Mouse (Mus musculus): Measurements from ENCODE around the gene Shroom3. TPM values are rescaled to one million over a fixed set of nuclear protein-coding genes. Genes with fewer than 3 reads are reported as not detected.

Shroom3 gene
- total and polyA plus RNA-seq, 3 experiments = not detected

GRCm38 (mm10) chr5:92930557-92930956 is 247.3 kb downstream of the Shroom3 start:
- Histone ChIP-seq H3K79me2 (ENCODE audit: control insufficient read depth, insufficient read depth, low read length, poor library complexity) (no peaks in the 10 kb centered on the region), H3K4me3 (ENCODE audit: control insufficient read depth in 1 of 2, insufficient read depth in 1 of 2, low read depth in 2 of 2, low read length in 2 of 2) (no peak overlapping the region), H3K27me3 (ENCODE audit: control insufficient read depth in 1 of 2, insufficient read depth in 2 of 2, low read length in 2 of 2) (no peaks in the 10 kb centered on the region), H3K36me3 (ENCODE audit: control insufficient read depth in 1 of 2, insufficient read depth in 2 of 2, low read length in 2 of 2) (no peaks in the 10 kb centered on the region), H3K27ac (ENCODE audit: control insufficient read depth, low read depth, low read length) (no peak overlapping the region), H3K9me3 (replicated peaks; ENCODE audit: insufficient read depth, low read length) (no peaks in the 10 kb centered on the region), H3K4me1 (ENCODE audit: control insufficient read depth in 1 of 2, insufficient read depth in 2 of 2, low read length in 2 of 2) (no peaks in the 10 kb centered on the region), H3K9ac (ENCODE audit: control insufficient read depth, low read depth, low read length, poor library complexity, severe bottlenecking) (no peak overlapping the region)
- no peak for TF ChIP-seq RAD21 (IDR thresholded peaks at IDR 0.05; ENCODE audit: low read depth, low read length)
- no peak for TF ChIP-seq GABPA (IDR thresholded peaks at IDR 0.05; ENCODE audit: low read depth, low read length)
- TF ChIP-seq NRF1 (IDR thresholded peaks at IDR 0.05; ENCODE audit: insufficient read depth, low read depth, low read length, poor library complexity, severe bottlenecking) = no peak
- no peak for TF ChIP-seq SMC3 (IDR thresholded peaks at IDR 0.05; ENCODE audit: low read depth, low read length)
- no peak for TF ChIP-seq CTCF (IDR thresholded peaks at IDR 0.05 in 2 of 3, conservative IDR thresholded peaks at IDR 0.05 in 1 of 3; ENCODE audit: control insufficient read depth in 1 of 3, insufficient read depth in 1 of 3, low read depth in 2 of 3, low read length in 3 of 3, poor library complexity in 1 of 3, severe bottlenecking in 1 of 3)
- TF ChIP-seq SIN3A (IDR thresholded peaks at IDR 0.05; ENCODE audit: low read length) = no peak
- TF ChIP-seq MAFK (IDR thresholded peaks at IDR 0.05; ENCODE audit: borderline replicate concordance, low read depth, low read length) = no peak
- no peak for TF ChIP-seq POLR2AphosphoS2 (IDR thresholded peaks at IDR 0.05; ENCODE audit: low read length)
- no peak for DNase-seq (ENCODE audit: low read depth, low spot score)

GRCm38 (mm10) chr5:92931298-92931697 is 248.1 kb downstream of the Shroom3 start:
- H3K36me3 ChIP-seq (ENCODE audit: control insufficient read depth in 1 of 2, insufficient read depth in 2 of 2, low read length in 2 of 2) = no peaks in the 10 kb centered on the region
- no peaks in the 10 kb centered on the region for H3K79me2 ChIP-seq (ENCODE audit: control insufficient read depth, insufficient read depth, low read length, poor library complexity)
- H3K9ac ChIP-seq (ENCODE audit: control insufficient read depth, low read depth, low read length, poor library complexity, severe bottlenecking) = no peak overlapping the region
- no peaks in the 10 kb centered on the region for H3K9me3 ChIP-seq (replicated peaks; ENCODE audit: insufficient read depth, low read length)
- no peak for DNase-seq (ENCODE audit: low read depth, low spot score)
- H3K4me1 ChIP-seq (ENCODE audit: control insufficient read depth in 1 of 2, insufficient read depth in 2 of 2, low read length in 2 of 2) = no peaks in the 10 kb centered on the region
- H3K27ac ChIP-seq (ENCODE audit: control insufficient read depth, low read depth, low read length) = no peak overlapping the region
- no peak overlapping the region for H3K4me3 ChIP-seq (ENCODE audit: control insufficient read depth in 1 of 2, insufficient read depth in 1 of 2, low read depth in 2 of 2, low read length in 2 of 2)
- no peaks in the 10 kb centered on the region for H3K27me3 ChIP-seq (ENCODE audit: control insufficient read depth in 1 of 2, insufficient read depth in 2 of 2, low read length in 2 of 2)
- TF ChIP-seq MYB (IDR thresholded peaks at IDR 0.05; ENCODE audit: low read depth, low read length) (no peak), USF2 (IDR thresholded peaks at IDR 0.05; ENCODE audit: borderline replicate concordance in 1 of 2, insufficient read depth in 1 of 2, low read depth in 1 of 2, low read length in 2 of 2) (no peak), ZNF384 (IDR thresholded peaks at IDR 0.05; ENCODE audit: low read depth, low read length) (no peak), POLR2A (IDR thresholded peaks at IDR 0.05; ENCODE audit: control insufficient read depth in 1 of 2, insufficient read depth in 1 of 2, low read depth in 1 of 2, low read length in 2 of 2, poor library complexity in 1 of 2) (no peak), POLR2AphosphoS5 (IDR thresholded peaks at IDR 0.05; ENCODE audit: borderline replicate concordance, low read depth, low read length) (no peak)

GRCm38 (mm10) chr5:92933010-92933409 is 249.8 kb downstream of the Shroom3 start:
- Histone ChIP-seq H3K27me3 (ENCODE audit: control insufficient read depth in 1 of 2, insufficient read depth in 2 of 2, low read length in 2 of 2) (no peaks in the 10 kb centered on the region), H3K79me2 (ENCODE audit: control insufficient read depth, insufficient read depth, low read length, poor library complexity) (no peaks in the 10 kb centered on the region), H3K27ac (ENCODE audit: control insufficient read depth, low read depth, low read length) (no peak overlapping the region), H3K4me3 (ENCODE audit: control insufficient read depth in 1 of 2, insufficient read depth in 1 of 2, low read depth in 2 of 2, low read length in 2 of 2) (no peak overlapping the region), H3K36me3 (ENCODE audit: control insufficient read depth in 1 of 2, insufficient read depth in 2 of 2, low read length in 2 of 2) (no peaks in the 10 kb centered on the region), H3K9ac (ENCODE audit: control insufficient read depth, low read depth, low read length, poor library complexity, severe bottlenecking) (no peak overlapping the region), H3K4me1 (ENCODE audit: control insufficient read depth in 1 of 2, insufficient read depth in 2 of 2, low read length in 2 of 2) (no peaks in the 10 kb centered on the region), H3K9me3 (replicated peaks; ENCODE audit: insufficient read depth, low read length) (no peaks in the 10 kb centered on the region)
- TF ChIP-seq ZMIZ1 (IDR thresholded peaks at IDR 0.05; ENCODE audit: low read depth, low read length) = no peak
- TF ChIP-seq TBP (IDR thresholded peaks at IDR 0.05; ENCODE audit: low read depth, low read length) = no peak
- no peak for TF ChIP-seq SIN3A (IDR thresholded peaks at IDR 0.05; ENCODE audit: low read length)
- TF ChIP-seq USF1 (IDR thresholded peaks at IDR 0.05; ENCODE audit: low read depth, low read length) = no peak
- TF ChIP-seq CTCF (IDR thresholded peaks at IDR 0.05 in 2 of 3, conservative IDR thresholded peaks at IDR 0.05 in 1 of 3; ENCODE audit: control insufficient read depth in 1 of 3, insufficient read depth in 1 of 3, low read depth in 2 of 3, low read length in 3 of 3, poor library complexity in 1 of 3, severe bottlenecking in 1 of 3) = no peak
- TF ChIP-seq MAZ (IDR thresholded peaks at IDR 0.05; ENCODE audit: low read depth, low read length) = no peak
- no peak for TF ChIP-seq ETS1 (IDR thresholded peaks at IDR 0.05; ENCODE audit: low read depth, low read length)
- TF ChIP-seq CHD1 (IDR thresholded peaks at IDR 0.05; ENCODE audit: low read depth, low read length) = no peak
- no peak for TF ChIP-seq TCF12 (IDR thresholded peaks at IDR 0.05; ENCODE audit: low read depth, low read length)
- no peak for TF ChIP-seq MYC (IDR thresholded peaks at IDR 0.05; ENCODE audit: low read depth, low read length)
- TF ChIP-seq TAL1 (IDR thresholded peaks at IDR 0.05; ENCODE audit: low read length) = no peak
- TF ChIP-seq JUND (IDR thresholded peaks at IDR 0.05; ENCODE audit: low read depth, low read length) = no peak
- TF ChIP-seq GATA1 (IDR thresholded peaks at IDR 0.05; ENCODE audit: low read depth, low read length) = no peak
- no peak for DNase-seq (ENCODE audit: low read depth, low spot score)
